Mouse (Mus musculus) left cerebral cortex, postnatal 14 days (tissue): ENCODE measurements around the gene Ccnl2. TPM values are rescaled to one million over a fixed set of nuclear protein-coding genes. Genes with fewer than 3 reads are reported as not detected.
A peak's percentile ranks its signal among the peaks of the same experiment; 100 is the strongest.

Source experiments
- DNase-seq, 2 experiments: peaks; one replicate each; pipeline ENCODE4 v3.0.0; 2021 to 2022; ENCODE audit warnings: low spot score in 2 of 2, mixed read lengths in 1 of 2
- intact Hi-C: fragments of 180-260 bp; cut with DNase I; formaldehyde crosslinking; loops from one replicate; pipeline ENCODE4 v1.15.1; 2025
- total RNA-seq, 2 experiments: library from RNA; stranded (reverse); gene quantifications; 2 replicates each; pipeline ENCODE4 v1.2.3; 2021

Gene Ccnl2
- total RNA-seq, 2 experiments from 2014 or later = 69.5 to 73.5 TPM

- no peak for DNase-seq
- intact Hi-C loops = no loop called here
Observed at GRCm38 (mm10) chr4:155833234-155833633, 20.9 kb downstream of the Ccnl2 start.

- intact Hi-C loops = no loop called here
- DNase-seq = peak; percentile 77 to 94
Observed at GRCm38 (mm10) chr4:155833836-155834235, 21.5 kb downstream of the Ccnl2 start.

- no peak for DNase-seq
- intact Hi-C loops = no loop called here
Observed at GRCm38 (mm10) chr4:155837404-155838010, 25.2 kb downstream of the Ccnl2 start.

GRCm38 (mm10) chr4:155838187-155839153, 26.2 kb downstream of the Ccnl2 start:
- intact Hi-C loops = no loop called here
- no peak for DNase-seq

GRCm38 (mm10) chr4:155839483-155839910, 27.2 kb downstream of the Ccnl2 start, which contains the start of gene Mxra8:
Gene Mxra8 (plus strand): TSS chr4:155839680.
- DNase-seq = peak in 1 of 2 experiments; percentile 41
- intact Hi-C loops = no loop called here

GRCm38 (mm10) chr4:155840076-155841002, 28.1 kb downstream of the Ccnl2 start:
- intact Hi-C loops = no loop called here
- DNase-seq = peak in 1 of 2 experiments; percentile 59

GRCm38 (mm10) chr4:155841003-155841454, 28.7 kb downstream of the Ccnl2 start:
- DNase-seq = peak in 1 of 2 experiments; percentile 62
- intact Hi-C loops = no loop called here

GRCm38 (mm10) chr4:155841651-155842270, 29.5 kb downstream of the Ccnl2 start:
- DNase-seq = no peak
- intact Hi-C loops = no loop called here

- intact Hi-C loops = no loop called here
- no peak for DNase-seq
Observed at GRCm38 (mm10) chr4:155843231-155843630, 30.9 kb downstream of the Ccnl2 start.

GRCm38 (mm10) chr4:155846871-155847578, 34.7 kb downstream of the Ccnl2 start, which contains the start of gene Dvl1:
Gene Dvl1 (plus strand): TSS chr4:155847402.
- intact Hi-C loops = no loop called here
- peak; percentile 90 to 96 for DNase-seq

GRCm38 (mm10) chr4:155847591-155848352, 35.5 kb downstream of the Ccnl2 start:
- DNase-seq = no peak
- intact Hi-C loops = no loop called here

GRCm38 (mm10) chr4:155848434-155849095, 36.3 kb downstream of the Ccnl2 start:
- intact Hi-C loops = no loop called here
- no peak for DNase-seq

GRCm38 (mm10) chr4:155849391-155849790, 37.1 kb downstream of the Ccnl2 start:
- intact Hi-C loops = no loop called here
- DNase-seq = no peak

- intact Hi-C loops = no loop called here
Observed at GRCm38 (mm10) chr4:155849792-155850451, 37.6 kb downstream of the Ccnl2 start.

GRCm38 (mm10) chr4:155851368-155851767, 39.1 kb downstream of the Ccnl2 start:
- no peak for DNase-seq
- intact Hi-C loops = no loop called here

More at GRCm38 (mm10) chr4:155849792-155850451, 37.6 kb downstream of the Ccnl2 start:
- no peak for DNase-seq

GRCm38 (mm10) chr4:155851951-155852411, 39.7 kb downstream of the Ccnl2 start:
- DNase-seq = no peak
- intact Hi-C loops = no loop called here
